ENCODE assay signal across 9 mouse cellular contexts in the genomic region with DNA sequence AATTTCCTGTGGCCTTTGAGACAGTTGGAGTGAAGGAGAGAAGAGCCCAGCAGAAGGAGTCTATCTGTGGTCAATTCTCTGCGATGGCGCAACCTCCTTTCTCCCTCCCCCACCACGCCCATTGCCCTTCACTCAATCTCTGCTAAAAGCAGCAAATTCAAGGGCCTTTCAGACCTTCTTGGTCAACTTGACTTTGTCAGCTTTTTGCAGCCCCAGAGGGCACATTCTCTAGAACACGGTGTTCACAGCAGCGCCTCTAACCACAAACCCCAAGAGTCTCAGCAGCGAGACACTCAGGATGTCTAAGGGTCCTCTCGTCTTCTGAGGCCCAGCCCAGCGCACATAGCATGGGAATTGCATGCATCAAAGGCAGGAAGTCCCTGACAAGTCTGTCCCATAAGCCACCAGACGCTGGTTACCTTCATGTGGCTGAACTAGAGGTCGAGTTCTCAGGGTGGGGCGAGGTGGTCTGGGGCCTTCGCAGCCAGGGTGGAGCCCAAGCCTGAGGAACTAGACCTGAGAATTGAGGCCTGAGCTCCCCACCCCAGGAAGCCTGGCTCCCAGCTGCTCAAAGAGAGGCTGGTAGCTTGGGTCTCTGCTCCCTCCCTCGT. TPM values are rescaled to one million over a fixed set of nuclear protein-coding genes. Genes with fewer than 3 reads are reported as not detected.
DNase-seq lines count a peak whose midpoint lies in the region; ATAC-seq and TF ChIP-seq lines count a peak whose summit lies in the region.
"Had no signal": no experiment of that assay in that cellular context is flagged by ENCODE, and none has a peak within 500 bp of the region (broad histone marks: within the 10 kb centered on the region; RNA-seq: fewer than 3 reads in every experiment).

No protein-coding gene starts in this region.

- H3K9ac ChIP-seq in kidney, postnatal 0 days (ENCODE audit: low read depth, low read length), result no peak overlapping the region
- H3K9ac ChIP-seq in hindbrain, embryonic 16.5 days (ENCODE audit: low read depth, low read length), result no peak overlapping the region
- H3K9ac ChIP-seq: hindbrain, embryonic 15.5 days had no signal

- no peaks in the 10 kb centered on the region for H3K9me3 ChIP-seq in kidney, postnatal 0 days (replicated peaks; ENCODE audit: low read length)
- no peaks in the 10 kb centered on the region for H3K9me3 ChIP-seq in hindbrain, embryonic 16.5 days (ENCODE audit: control insufficient read depth, low read length)
- H3K9me3 ChIP-seq: hindbrain, embryonic 15.5 days had no signal

- H3K4me3 ChIP-seq in kidney, postnatal 0 days (replicated peaks; ENCODE audit: low read depth, low read length), result no peak overlapping the region
- no peak overlapping the region for H3K4me3 ChIP-seq in hindbrain, embryonic 16.5 days (ENCODE audit: low read length)
- H3K4me3 ChIP-seq: hindbrain, embryonic 15.5 days had no signal

- DNase-seq in ovary, postnatal 36 days (ENCODE audit: low spot score), result peak; percentile 31
- no peak for DNase-seq in ovary, postnatal 10 days (ENCODE audit: low spot score)
- DNase-seq in kidney, postnatal 0 days (ENCODE audit: low spot score), result no peak
- no peak for DNase-seq in layer of hippocampus, adult 9-11 months
- DNase-seq in MN1 (ENCODE audit: low spot score), result no peak
- DNase-seq in right cerebral cortex, postnatal 25 days, result no peak

- H3K27ac ChIP-seq in kidney, postnatal 0 days, result peak overlapping the region; percentile 52
- no peak overlapping the region for H3K27ac ChIP-seq in hindbrain, embryonic 16.5 days (ENCODE audit: low read depth, low read length)
- H3K27ac ChIP-seq: hindbrain, embryonic 15.5 days had no signal

- 55% methylated on average over 13 of the region's 13 CpGs for WGBS in kidney, postnatal 0 days
- WGBS in hindbrain, embryonic 16.5 days, result 81% methylated on average over 13 of the region's 13 CpGs

- no peaks in the 10 kb centered on the region for H3K36me3 ChIP-seq in kidney, postnatal 0 days (ENCODE audit: insufficient read depth, low read length)
- no peaks in the 10 kb centered on the region for H3K36me3 ChIP-seq in hindbrain, embryonic 16.5 days (ENCODE audit: control insufficient read depth, insufficient read depth, low read length)
- H3K36me3 ChIP-seq: hindbrain, embryonic 15.5 days had no signal

- no peak for ATAC-seq in kidney, postnatal 0 days (replicated peaks; ENCODE audit: low FRiP score, low read depth)
- ATAC-seq in megakaryocyte, adult 5-6 weeks (ENCODE audit: poor library complexity, severe bottlenecking), result peak; percentile 73
- no peak for ATAC-seq in hindbrain, embryonic 16.5 days

- no peaks in the 10 kb centered on the region for H3K27me3 ChIP-seq in kidney, postnatal 0 days (ENCODE audit: insufficient read depth, low read length)
- no peaks in the 10 kb centered on the region for H3K27me3 ChIP-seq in hindbrain, embryonic 16.5 days (replicated peaks; ENCODE audit: control insufficient read depth, insufficient read depth, low read length)
- H3K27me3 ChIP-seq: hindbrain, embryonic 15.5 days had no signal

- no peak for TF ChIP-seq CTCF in kidney, postnatal 0 days (IDR thresholded peaks at IDR 0.05; ENCODE audit: low read depth)

- H3K4me1 ChIP-seq in kidney, postnatal 0 days (replicated peaks; ENCODE audit: insufficient read depth, low read length), result peaks cover 12% of the 10 kb centered on the region
- H3K4me1 ChIP-seq in hindbrain, embryonic 16.5 days (ENCODE audit: control insufficient read depth, insufficient read depth, low read depth, low read length), result no peaks in the 10 kb centered on the region
- H3K4me1 ChIP-seq: hindbrain, embryonic 15.5 days had no signal

- no peak overlapping the region for H3K4me2 ChIP-seq in kidney, postnatal 0 days (ENCODE audit: low read length)
- no peak overlapping the region for H3K4me2 ChIP-seq in hindbrain, embryonic 16.5 days (ENCODE audit: low read length)
- H3K4me2 ChIP-seq: hindbrain, embryonic 15.5 days had no signal

RNA-seq across cellular contexts. Expression of gene Kpna2, which starts 37.8 kb away (rescaled TPM):
- 157 and 170 TPM in 2 replicates for polyA plus RNA-seq in kidney, postnatal 0 days (2015; fragmentation: Nextera tagmentation; extraction: Ambion mirVana)
- 355 and 377 TPM in 2 replicates for total RNA-seq in megakaryocyte, adult 5-6 weeks (2015)
- 262 and 286 TPM in 2 replicates for total RNA-seq in megakaryocyte, adult 5-6 weeks (2017)
- 132 and 165 TPM in 2 replicates for polyA plus RNA-seq in hindbrain, embryonic 16.5 days (2015; fragmentation: Nextera tagmentation; extraction: Ambion mirVana)

RNA-seq across cellular contexts. Expression of gene Smurf2, which starts 41.1 kb away (rescaled TPM):
- polyA plus RNA-seq in kidney, postnatal 0 days (2015; fragmentation: Nextera tagmentation; extraction: Ambion mirVana), result 11.2 and 12.3 TPM in 2 replicates
- 27.0 and 28.6 TPM in 2 replicates for total RNA-seq in megakaryocyte, adult 5-6 weeks (2015)
- total RNA-seq in megakaryocyte, adult 5-6 weeks (2017), result 34.1 and 38.5 TPM in 2 replicates
- polyA plus RNA-seq in hindbrain, embryonic 16.5 days (2015; fragmentation: Nextera tagmentation; extraction: Ambion mirVana), result 9.6 and 10.6 TPM in 2 replicates
